Mouse (Mus musculus) kidney, adult 2 months (tissue): ENCODE measurements around the gene Il20ra.
A peak's percentile ranks its signal among the peaks of the same experiment; 100 is the strongest.

ENCODE experiments used
- CTCF ChIP-seq: fragments of 200-500 bp; conservative IDR thresholded peaks from 2 replicates; pipeline ENCODE4 v1.5.1; 2011; ENCODE audit warnings: low read depth, mild to moderate bottlenecking, control low read depth, low read length, moderate library complexity, mixed read lengths; ENCODE audit not compliant: insufficient read depth, insufficient read length
- POLR2A ChIP-seq: fragments of 200-500 bp; IDR thresholded peaks from one replicate; pipeline ENCODE4 v1.6.1; 2011; ENCODE audit warnings: low read depth, low read length, control low read depth

- no peak for TF ChIP-seq POLR2A
- peak; percentile 39 for TF ChIP-seq CTCF
These were observed at the start of gene Il20ra for GRCm38 (mm10) chr10:19712421-19712836.
